Mouse (Mus musculus) embryonic fibroblast, embryonic 13.5 days (primary cell): Measurements from ENCODE around the gene Bphl.

ENCODE experiments used
- CTCF ChIP-seq: IDR thresholded peaks from 2 replicates; pipeline ENCODE4 v1.5.1; 2011; ENCODE audit warnings: mild to moderate bottlenecking, control low read depth, low read length, moderate library complexity, borderline replicate concordance; ENCODE audit not compliant: insufficient read depth
- POLR2A ChIP-seq: IDR thresholded peaks from 2 replicates; pipeline ENCODE4 v1.6.1; 2011; ENCODE audit warnings: low read depth, mild to moderate bottlenecking, control low read depth, low read length, moderate library complexity

GRCm38 (mm10) chr13:34045511-34046249 lies 8.3 kb downstream of the Bphl start:
- TF ChIP-seq POLR2A (no peak), CTCF (no peak)
